Mouse (Mus musculus) cerebellum, adult 18-20 months (tissue): ENCODE measurements around the gene Cckbr.

Experiments
- DNase-seq, 2 experiments: peaks; one replicate each; pipeline ENCODE4 v3.0.0; 2021

Gene Cckbr

DNA sequence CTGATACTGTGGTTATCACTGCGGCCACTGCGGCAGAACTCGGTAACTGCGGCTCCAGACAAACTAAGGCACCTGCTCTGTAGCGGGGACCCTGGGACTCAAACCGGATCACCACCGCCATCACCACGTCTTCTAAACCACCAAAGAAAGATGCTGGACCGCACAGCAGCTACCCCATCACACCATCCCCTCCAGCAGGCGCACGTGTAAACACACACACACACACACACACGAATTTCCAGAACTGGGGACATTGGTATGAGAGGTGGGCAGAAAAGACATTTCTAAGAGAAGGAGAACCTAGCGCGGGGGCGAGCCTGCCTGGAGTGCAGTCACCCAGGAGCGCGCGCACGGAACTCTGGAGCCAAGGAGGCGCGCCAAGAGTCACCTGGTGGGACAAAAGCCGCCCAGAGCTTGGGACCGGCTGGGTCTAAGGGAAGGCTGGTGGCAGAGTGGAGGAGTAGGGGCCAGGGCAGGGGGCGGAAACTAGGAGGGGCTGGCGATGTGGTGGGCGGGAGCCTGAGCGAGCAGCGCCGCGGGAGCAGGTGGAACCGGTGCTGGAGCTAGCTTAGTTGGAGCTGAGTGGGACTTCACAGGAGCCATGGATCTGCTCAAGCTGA, at the start of gene Cckbr:
Gene Cckbr, plus strand, starts transcription at position 308 of the 620 bp plus-strand sequence.
- no peak for DNase-seq

DNA sequence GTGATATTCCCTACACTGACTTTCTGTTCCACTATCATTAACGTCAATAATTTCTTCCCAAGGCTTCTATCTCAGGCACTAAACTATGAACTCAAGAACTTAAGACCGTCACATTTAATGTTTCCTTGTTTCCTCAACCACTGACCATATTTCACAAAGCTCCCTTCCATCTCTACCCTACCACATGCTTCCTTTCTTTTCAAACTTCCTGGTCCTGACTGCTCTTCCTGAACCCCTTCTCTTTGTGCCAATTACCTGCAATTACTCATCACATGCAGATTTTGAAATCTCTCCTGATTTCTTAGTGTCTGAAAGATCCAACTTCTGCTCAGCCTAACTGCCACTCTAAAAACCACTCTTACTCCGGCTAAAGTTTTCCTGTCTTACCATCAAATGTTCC, 45.2 kb upstream of the Cckbr start:
- DNase-seq = no peak

DNA sequence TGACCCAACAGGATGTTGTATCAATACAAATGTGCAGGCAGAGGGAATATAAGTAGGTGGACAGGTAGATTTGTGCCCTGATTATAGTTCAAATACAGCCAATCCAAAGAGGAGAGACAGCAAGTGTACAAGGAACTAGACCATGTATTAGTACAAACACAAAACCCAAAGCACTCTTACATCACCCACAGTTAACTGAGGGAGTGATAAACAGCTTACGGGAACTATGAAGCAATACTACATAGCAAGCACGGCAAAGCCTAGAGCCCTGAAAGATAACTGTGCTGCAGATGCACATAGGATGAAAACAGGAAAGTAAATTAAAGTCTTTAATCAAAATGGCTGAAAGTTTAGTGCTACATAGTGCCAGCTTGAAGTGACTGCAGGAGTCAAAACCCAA, 37.8 kb upstream of the Cckbr start:
- DNase-seq = no peak

DNA sequence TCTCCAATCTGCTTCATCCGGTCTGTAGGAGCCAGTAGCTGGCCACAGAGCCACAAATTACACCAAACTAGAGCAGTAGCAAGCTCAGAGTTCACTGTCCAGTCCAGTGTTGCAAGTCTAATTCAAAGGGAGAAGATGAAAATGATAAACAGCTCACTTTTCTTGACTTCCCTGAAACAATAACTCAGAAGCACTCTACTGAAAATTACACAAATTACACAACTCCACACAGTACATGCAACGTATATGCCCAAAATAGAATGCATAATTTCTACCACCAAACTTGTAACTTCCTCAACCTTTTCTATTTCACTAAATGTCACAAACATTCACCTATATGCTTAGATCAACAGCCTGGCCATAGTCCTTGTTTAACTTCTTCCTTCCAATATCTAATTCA, 35.3 kb upstream of the Cckbr start:
- DNase-seq = no peak

DNA sequence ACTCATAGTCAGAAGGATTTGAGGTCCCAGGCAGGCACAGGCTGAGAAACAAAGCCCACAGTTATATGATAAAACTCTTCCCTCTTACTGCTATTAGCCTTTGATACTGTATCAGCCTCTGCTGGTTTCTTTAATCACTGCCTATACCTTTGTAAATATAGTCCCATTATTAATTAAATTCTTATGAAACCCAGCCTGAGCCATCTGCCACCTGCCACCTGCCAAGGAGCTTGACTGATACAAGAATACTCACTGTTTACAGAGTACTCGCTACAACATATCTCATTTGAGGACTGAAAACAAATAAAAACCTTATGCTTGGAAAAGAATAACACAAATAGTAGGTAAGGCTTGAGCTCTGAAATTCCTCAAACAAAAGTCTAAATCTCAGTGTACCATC, 30.9 kb upstream of the Cckbr start:
- DNase-seq = peak; percentile 61 to 70

DNA sequence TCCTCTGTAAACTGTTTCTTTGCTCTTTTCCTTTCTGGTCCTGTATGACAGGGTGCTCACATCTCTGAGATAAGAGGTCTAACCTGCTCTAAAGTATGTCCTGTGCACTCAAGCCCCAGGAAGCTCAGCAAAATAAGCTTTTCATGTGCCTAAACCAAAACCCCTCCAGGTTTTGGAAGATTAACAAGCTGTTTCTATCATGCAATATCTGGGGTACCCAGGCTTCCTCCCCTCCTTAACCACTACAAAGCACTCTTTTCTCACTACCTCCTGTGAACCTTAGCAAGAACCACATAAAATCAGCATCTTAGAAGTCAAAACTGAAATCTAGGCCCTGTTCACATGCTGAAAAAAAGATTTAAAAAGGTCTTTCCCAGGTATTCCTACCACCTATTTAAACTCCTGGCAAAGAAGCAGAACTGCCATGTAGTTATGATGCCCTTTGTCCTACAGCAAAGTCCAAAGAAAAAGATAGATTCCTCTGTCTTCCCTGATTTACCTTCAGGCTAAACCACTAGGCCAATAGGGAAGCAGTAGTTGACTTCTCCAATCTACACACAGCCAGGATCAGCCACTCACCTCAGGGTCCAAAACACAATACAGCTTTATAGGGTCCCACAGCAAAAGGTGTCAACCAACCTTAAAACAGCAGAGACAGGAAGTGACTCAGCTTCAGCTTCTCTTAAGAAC, 30.3 kb upstream of the Cckbr start:
- no peak for DNase-seq

DNA sequence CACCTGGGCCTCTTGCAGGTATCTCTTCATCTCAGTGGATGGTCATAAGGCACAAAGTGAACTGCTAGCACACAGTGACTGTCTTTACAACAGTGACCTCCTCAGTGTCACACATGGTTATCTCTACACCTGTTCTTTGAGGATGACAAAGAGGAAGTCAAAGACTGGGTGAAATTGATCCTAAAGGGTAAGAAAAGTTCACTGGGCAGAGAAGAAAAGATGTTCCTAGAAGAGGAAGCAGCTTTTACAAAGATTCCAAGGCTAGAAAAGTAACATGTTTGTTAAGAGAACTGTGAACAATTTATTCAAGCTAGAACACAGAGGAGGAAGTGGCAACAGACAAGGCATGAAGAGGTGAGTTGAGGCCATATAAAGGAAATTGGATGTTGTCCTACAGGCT, 29.4 kb upstream of the Cckbr start:
- no peak for DNase-seq

DNA sequence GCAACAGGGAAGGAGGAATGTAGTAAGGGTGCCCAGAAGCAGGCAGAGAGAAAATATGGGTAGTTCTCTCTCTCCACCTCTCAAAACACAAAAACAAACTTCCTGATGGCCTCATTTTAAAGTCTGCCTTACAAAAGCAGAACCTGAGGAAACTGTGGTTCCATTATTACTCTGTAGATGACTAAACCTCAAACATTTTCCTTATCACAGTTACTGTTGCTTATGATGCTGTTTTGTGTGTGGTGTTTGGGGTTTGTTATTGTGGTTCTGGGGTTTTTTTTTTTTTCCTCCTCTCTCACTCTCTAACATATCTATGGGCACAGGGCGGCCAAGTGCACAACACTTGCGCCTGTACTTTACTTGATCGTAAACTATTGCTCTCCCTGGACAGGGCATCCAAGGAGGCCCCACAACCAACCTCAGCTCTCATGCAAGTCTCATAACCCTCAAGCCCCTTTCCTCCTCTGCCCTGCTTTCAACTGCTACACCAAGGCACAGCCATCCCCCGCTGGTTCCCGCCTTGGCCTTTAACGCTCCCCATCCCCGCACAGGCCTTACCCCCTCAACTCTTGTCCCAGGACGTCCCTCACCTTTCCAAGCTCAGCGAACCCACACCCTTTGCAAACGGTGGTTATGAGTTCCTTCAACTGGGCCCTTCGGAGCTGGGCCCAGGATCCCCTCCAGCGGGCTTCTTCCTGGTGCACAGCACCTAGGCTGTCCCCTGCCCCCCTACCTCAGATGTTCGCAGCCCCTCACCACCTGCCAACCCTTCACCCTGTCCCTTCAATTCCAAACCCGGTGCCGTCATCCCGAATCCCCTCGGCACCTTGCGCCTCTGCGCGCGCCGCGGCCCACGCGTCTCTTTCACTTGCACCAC, 26.2 kb upstream of the Cckbr start:
- no peak for DNase-seq

DNA sequence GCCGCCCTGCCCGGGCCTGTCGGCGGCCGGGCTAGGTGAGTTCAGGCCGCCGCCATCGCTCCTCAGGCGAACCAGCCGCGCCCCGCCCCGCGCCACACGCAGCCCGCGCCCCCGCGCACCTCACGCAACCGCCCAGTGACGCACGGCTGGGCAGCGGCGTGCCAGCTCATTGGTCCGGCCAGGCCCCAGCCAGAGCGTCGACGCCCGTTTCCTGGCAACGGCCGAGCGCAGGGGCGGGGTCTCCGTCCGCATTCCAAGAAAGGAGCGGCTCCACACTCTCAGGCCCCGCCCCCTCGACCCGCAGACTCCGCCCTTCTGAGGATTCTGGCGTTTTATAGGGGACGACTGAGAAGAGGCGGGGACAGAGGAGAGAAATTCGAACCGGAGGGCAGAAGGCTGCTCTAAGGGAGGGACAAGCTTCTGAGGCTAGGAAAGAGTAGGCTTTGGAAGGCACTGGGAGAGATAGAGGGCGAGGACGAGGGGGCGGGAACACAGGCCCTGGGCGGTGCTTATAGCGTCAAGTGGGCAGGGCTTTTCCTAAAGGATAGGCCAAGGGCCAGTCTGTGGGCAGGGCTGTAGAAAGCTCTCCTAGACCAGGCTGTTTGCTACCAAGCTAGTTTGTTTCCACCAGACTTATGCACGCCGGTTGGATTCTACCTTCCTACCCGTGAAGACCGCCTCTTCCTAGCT, 25.5 kb upstream of the Cckbr start, which contains the start of gene Fam160a2:
Gene Fam160a2, minus strand, starts transcription at position 120 of the 690 bp plus-strand sequence.
- peak; percentile 100 for DNase-seq

DNA sequence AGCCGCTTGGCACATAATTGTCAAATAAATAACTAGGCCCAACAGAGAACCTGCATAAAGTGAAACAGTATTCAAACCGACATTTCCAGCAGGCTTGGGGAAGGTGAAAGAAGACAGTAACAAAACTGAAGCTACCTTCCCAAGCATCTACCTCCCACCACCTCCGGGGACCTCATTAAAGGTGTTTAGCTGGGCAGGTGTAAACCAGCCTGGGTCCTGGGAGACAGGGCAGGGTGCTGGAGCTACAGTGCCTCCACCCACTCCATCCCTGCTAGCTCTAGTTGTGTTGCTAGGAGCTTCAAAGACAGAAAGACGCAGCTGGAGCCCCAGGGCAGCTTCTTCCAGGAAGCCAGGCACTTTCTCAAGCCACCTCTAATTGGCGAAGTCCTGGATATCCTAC, 21.3 kb upstream of the Cckbr start, which contains the start of gene Cnga4:
Gene Cnga4, plus strand, starts transcription at position 301 of the 400 bp plus-strand sequence.
- no peak for DNase-seq

DNA sequence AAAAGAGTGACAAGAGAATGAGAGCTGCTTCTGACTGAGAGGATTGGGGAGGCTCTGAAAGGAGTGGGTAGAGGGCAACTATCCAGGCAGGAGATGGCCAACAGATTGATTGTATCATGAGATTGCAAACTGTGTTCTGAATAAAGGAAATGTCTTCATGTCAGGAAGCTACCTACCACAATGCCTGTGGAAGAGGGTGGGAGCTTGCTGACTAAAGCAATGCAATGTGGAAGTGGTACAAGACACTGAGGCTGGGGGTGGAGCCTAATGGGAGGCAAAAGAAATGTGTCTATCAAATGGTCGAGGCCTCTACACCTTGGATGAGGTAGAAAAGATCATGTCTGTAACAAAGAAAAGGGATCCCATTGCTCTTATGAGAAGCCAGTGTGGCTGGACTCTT, 19.2 kb upstream of the Cckbr start:
- no peak for DNase-seq

DNA sequence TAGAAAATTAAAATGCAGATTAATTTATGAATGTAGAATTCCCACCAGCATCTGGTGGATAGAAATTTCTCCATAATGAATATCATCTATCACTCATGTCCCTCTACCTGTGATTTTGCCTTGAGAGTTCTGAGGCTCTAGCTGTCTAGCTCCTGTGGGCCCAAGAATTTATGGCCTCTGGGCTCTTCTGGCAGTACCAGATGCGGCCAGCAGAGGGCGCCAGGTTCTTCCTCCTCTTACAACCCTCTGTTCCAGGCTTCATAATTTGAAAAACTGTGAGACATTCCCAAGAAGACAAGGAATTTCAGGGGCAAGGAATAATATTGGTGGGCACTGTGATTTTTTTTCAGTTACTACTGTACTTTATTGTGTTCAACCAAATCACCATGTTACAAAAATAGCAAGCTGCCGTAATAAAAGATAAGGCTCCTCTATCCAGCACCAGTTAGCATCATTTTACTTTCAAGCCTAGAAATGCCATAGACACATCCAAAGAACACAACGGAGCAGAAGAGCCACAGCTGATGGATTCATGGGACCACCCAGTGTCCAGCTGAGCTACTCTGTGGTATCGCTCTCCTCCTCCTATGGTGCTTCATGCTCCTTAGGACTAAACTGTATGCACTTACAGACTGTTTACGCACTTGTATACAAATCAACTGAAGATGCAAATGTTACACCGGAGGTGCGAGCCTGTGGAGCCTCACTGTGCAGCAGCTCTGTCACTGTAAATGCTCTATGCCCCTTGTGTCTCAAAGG, 13.5 kb upstream of the Cckbr start:
- DNase-seq = peak; percentile 71 to 85

DNA sequence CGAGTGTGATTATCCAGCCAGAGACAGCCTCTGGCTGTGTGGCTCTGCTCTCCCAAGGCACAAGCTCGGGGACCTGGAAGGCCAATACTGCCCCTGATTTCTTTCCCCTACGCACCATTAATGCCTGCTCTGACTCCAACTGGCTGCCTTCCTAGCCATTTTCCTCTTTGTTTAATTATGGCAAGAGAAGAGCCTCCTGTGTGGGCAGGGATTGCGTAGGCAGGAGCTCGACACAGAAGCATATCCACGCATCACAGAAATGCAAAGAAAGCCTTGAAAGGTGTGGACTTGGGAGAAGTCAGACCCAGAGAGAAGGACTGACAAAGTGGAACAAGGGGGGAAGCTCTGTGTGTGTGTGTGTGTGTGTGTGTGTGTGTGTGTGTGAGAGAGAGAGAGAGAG, 11.1 kb upstream of the Cckbr start:
- DNase-seq = no peak

DNA sequence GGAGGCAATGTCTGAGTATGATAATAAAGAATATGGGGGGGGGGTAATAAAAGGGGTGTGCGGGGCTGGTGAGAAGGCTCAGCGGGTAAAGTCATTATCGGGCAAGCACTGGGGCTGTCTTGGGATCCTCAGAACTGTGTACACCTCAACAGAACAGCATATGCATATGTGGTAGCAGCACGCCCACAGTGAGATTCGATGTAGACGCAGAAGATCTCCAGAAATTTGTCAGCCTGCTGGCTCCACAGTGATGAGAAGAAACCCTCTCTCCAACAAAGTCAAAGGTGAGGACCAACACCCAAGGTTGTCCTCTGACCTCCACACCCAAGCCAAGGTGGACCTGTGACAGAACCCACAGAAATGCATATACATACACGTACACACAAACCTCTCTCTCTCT, 9.0 kb upstream of the Cckbr start:
- no peak for DNase-seq

DNA sequence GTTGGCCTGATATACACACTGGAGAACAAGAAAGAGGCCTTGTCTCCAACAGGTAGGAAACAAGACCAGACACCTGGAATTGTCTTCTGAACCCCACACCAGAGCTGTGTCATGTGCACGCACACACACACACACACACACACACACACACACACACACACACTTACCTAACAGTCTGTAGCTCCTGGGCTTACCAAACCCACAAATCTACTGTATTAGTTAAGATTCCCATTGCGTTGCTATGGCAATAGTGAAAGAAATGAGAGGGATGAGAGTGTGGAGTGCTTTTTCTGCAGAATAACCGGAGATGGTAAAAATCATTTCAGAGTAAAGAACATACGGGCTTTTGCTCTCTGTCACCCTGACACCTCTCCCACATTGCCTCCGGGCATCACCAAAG, 7.4 kb upstream of the Cckbr start:
- DNase-seq = no peak

DNA sequence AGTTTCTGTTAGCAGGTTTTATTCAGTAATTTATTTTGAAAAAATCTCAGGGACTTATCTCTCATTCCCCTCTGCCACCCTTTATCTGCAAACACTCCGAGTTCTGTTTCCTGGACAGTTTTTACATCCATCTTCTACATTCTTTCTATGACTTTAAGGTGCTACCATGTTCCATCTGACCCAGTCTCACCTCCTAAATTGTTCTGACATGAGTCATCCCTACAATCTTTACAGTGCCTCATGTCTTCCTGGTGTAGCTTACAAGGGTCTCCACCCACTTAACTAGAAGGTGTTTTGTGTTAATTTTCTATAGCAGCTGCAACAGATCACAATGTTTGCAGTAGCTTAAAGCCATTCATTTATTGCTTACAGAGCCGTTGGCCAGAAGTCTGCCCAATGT, 4.6 kb upstream of the Cckbr start:
- no peak for DNase-seq

DNA sequence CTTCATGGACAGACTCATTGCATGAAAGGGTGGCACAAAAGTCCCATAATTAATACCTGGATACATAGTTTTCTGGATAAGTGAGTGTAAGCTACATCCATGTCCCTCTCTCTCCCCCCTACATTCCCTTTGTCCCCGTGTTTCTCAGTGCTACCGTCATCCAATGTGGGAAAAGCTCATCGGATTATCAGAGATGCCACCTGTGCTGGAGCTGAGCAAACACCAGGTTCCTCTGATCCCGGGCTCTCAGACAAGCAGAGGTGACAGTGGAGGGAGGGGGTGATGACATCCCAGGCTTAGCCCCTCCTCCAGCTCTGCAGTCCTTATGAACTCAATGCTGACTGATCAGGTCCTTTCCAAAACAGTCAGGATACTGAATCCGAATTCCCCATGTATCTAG, 1.2 kb upstream of the Cckbr start:
- DNase-seq = no peak

DNA sequence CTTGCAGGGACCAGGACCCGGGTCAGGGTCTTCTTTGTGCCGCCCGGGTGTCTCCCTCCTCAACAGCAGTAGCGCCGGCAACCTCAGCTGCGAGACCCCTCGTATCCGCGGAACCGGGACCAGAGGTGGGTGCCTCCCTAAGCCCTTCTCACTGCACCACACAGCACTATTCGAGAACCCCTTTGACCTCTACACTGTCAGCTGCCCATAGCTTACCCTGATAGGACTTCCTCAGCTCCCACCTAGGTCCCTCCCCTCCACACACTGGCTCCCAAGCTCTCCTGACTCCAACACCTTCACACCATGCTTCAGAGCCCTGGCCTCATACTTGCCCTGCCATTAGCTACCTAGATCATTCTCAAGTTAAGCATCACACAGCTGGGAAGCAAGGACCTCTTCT, 520 bp downstream of the Cckbr start:
- no peak for DNase-seq

DNA sequence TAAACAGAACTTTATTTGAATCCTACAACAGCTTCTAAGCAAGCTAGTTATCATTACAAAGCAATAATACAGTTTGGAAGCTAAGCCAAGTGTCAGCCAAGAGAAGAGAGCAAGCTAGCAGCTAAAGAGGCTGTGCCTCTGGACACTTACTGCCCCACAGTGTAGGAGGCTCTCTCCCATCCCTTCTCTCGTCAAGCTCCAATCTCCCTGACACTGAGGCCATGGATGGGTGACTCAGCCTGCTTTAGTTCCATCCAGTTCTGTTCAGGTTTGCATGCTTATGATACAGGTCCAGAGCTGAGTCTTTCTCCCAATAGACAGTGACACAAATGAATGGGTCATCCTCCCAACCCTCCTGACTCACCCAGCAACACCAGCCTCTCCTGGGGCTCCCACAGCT, 6.5 kb downstream of the Cckbr start:
- no peak for DNase-seq

DNA sequence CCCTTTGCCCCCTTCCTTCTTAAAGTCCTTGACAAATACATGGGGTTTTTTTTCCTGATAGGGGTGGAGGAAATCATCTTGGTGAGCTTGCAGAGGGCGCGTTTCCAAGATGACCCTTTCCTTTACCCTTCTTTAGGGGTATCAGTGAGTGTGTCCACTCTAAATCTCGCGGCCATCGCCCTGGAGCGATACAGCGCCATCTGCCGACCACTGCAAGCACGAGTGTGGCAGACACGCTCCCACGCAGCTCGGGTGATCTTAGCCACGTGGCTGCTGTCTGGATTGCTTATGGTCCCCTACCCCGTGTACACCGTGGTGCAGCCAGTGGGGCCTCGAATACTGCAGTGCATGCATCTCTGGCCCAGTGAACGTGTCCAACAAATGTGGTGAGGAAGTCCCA, 8.3 kb downstream of the Cckbr start:
- no peak for DNase-seq

DNA sequence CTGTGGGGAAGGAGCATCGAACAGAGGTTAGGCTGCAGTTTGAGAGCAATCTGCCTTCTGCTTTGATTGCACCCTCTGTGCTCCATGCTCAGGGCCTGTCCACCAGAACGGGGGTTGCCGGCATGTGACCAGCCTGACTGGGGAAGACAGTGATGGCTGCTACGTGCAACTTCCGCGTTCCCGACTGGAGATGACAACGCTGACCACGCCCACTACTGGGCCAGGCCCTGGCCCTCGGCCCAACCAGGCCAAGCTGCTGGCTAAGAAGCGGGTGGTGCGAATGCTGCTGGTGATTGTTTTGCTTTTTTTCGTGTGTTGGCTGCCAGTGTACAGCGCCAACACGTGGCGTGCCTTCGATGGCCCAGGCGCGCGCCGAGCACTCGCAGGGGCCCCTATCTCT, 9.3 kb downstream of the Cckbr start:
- DNase-seq = no peak

DNA sequence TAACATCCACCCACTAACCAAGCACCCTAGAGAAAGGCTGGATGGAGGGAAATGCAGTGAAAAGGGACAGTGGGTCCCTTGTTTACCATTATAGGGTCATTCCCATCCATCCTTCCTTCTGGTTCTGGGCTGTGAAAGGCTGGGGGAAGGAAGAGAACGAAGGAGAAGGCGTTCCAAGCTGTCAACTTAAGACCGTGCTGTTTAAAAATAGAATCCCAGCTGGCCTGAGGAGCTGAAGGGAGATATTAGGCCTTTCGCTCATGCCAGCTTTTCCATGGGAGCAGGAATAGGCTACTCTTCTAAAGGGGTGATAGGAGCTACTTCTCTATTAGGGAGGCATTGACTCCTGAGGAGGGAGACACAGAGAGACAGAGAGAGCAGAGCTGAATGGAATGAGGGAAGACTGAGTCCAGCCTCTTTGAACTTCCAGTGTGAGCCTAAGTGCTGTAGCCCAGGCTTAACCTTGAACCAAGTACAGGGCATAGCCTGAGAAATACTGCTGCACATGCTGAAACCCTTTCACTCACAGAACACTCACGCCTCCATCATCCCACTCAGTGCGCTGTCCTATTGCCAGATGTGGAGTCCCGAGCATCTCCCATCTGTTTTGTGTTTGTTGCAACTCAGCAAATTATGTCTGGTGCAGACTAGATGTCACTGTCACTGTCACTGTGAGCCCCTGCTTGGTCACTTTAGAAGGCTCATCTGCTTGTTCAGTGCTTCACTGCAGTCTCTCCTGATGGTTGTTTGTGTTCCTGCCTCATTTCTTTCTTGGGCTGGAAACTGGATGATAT, 12.6 kb downstream of the Cckbr start:
- no peak for DNase-seq
